In genomic region chr10:93540431-93541210, GRCm38 (mm10) we compare ENCODE assay signal across 8 mouse cellular contexts. TPM values are rescaled to one million over a fixed set of nuclear protein-coding genes. Genes with fewer than 3 reads are reported as not detected.
DNase-seq lines count a peak whose midpoint lies in the region; ATAC-seq and TF ChIP-seq lines count a peak whose summit lies in the region.

Gene Ccdc38 (plus strand): TSS chr10:93540632.

- H3K4me3 ChIP-seq in layer of hippocampus, adult 2 months: peak within 1 kb of the TSS; percentile 49
- H3K4me3 ChIP-seq in brown adipose tissue, adult 24 weeks (ENCODE audit: insufficient read depth, low read depth, low read length): peak within 1 kb of the TSS; percentile 47
- peak within 1 kb of the TSS; percentile 42 for H3K4me3 ChIP-seq in hindbrain, embryonic 15.5 days
- H3K4me3 ChIP-seq in megakaryocyte, embryonic 14.5 days (replicated peaks): peak within 1 kb of the TSS; percentile 91

- 0 out of 2 replicates have a peak, but pooled peaks cover 2% of the 10 kb centered on the region for H3K27me3 ChIP-seq in hindbrain, embryonic 15.5 days
- H3K27me3 ChIP-seq in megakaryocyte, embryonic 14.5 days (replicated peaks): peaks cover 20% of the 10 kb centered on the region

- H3K4me1 ChIP-seq in brown adipose tissue, adult 24 weeks (ENCODE audit: control insufficient read depth, insufficient read depth, insufficient read length, low read length): 0 out of 2 replicates have a peak, but pooled peaks cover 3% of the 10 kb centered on the region
- H3K4me1 ChIP-seq in hindbrain, embryonic 15.5 days (replicated peaks): peaks cover 12% of the 10 kb centered on the region
- peaks cover 20% of the 10 kb centered on the region for H3K4me1 ChIP-seq in megakaryocyte, embryonic 14.5 days

- 69% methylated on average over 17 of the region's 17 CpGs for WGBS in hindbrain, embryonic 15.5 days

- H3K9ac ChIP-seq in hindbrain, embryonic 15.5 days: peak within 1 kb of the TSS; percentile 45

- ATAC-seq in hindbrain, embryonic 15.5 days (ENCODE audit: low FRiP score, low read depth): peak; percentile 5; the same call in 1 of the 2 replicates

- H3K9me3 ChIP-seq in hindbrain, embryonic 15.5 days: no peaks in the 10 kb centered on the region
- H3K9me3 ChIP-seq in megakaryocyte, embryonic 14.5 days: no peaks in the 10 kb centered on the region

- peak within 1 kb of the TSS; percentile 88 for H3K4me2 ChIP-seq in hindbrain, embryonic 15.5 days

- H3K27ac ChIP-seq in layer of hippocampus, adult 2 months: no peak within 1 kb of the TSS
- no peak within 1 kb of the TSS for H3K27ac ChIP-seq in brown adipose tissue, adult 24 weeks (replicated peaks; ENCODE audit: low read depth, low read length)
- H3K27ac ChIP-seq in hindbrain, embryonic 15.5 days (replicated peaks): no peak within 1 kb of the TSS

- no peak for DNase-seq in layer of hippocampus, adult 2 months (ENCODE audit: low spot score in 2 of 2)
- DNase-seq in layer of hippocampus, postnatal 25 days (ENCODE audit: extremely low spot score in 1 of 2, low spot score in 1 of 2): no peak
- peak; percentile 24 for DNase-seq in thymus, postnatal 14 days
- DNase-seq in left cerebral cortex, adult 11 months (ENCODE audit: low spot score): no peak
- DNase-seq in embryo, embryonic 10 days (ENCODE audit: low spot score): no peak

- no peak for TF ChIP-seq CTCF in layer of hippocampus, adult 2 months (conservative IDR thresholded peaks at IDR 0.05)

- H3K36me3 ChIP-seq in hindbrain, embryonic 15.5 days: no peaks in the 10 kb centered on the region
- H3K36me3 ChIP-seq in megakaryocyte, embryonic 14.5 days (replicated peaks; ENCODE audit: low read length): no peaks in the 10 kb centered on the region

RNA-seq across cellular contexts. Expression of gene Ccdc38, which starts in this region (rescaled TPM):
- not detected for total RNA-seq in layer of hippocampus, adult 2 months (2021)
- not detected for total RNA-seq in layer of hippocampus, postnatal 25 days (2021)
- polyA plus RNA-seq in brown adipose tissue, adult 24 weeks (2012; ENCODE audit: insufficient read depth, insufficient read length, missing spikeins): not detected in 2 replicates
- 0.35 and 0.39 TPM in 2 replicates for polyA plus RNA-seq in hindbrain, embryonic 15.5 days (2015; fragmentation: Nextera tagmentation; extraction: Ambion mirVana)
- not detected in 2 replicates for polyA plus RNA-seq in megakaryocyte, embryonic 14.5 days (2012; ENCODE audit: insufficient read depth, low replicate concordance)

Comparison
In these comparisons a context has a peak if more than half of its experiments do, and no peak if none do; other contexts are left out.
1. Peak in ATAC-seq, H3K4me3 ChIP-seq, H3K9ac ChIP-seq and H3K4me2 ChIP-seq in hindbrain, embryonic 15.5 days; RNA of the gene not detected or under 1 TPM.